Comparison of ENCODE assay signal across 19 mouse cellular contexts in the genomic region with DNA sequence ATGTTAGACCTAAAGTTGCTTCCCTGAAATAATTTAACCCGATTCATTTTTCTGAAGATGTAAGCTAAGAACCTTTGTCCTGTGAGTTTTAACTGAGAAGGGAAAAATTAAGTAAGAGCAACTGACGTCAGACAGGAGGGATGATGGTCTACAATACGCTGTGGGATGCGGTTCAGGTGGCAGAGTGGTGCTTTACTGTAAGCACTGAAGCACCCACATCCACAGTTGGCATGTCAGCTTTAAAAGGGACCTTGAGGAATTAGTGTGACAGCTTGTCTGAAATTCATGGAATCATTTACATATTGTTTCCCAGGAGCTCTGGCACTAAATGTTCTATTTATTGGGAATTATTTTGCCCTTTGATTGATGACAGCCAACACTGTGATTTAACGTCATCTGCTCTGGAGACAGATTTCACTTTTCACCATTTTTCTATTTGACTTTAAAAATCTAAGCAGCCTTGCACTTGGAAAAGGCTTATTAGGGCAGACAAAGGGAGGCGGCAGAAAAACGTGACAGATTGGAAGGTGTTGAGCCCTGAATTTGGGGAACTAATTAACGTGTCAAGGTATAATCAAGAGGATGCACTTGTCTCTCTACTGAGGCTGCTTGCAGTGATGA. TPM values are rescaled to one million over a fixed set of nuclear protein-coding genes. Genes with fewer than 3 reads are reported as not detected.
DNase-seq lines count a peak whose midpoint lies in the region; ATAC-seq and TF ChIP-seq lines count a peak whose summit lies in the region.
"Had no signal": no experiment of that assay in that cellular context is flagged by ENCODE, and none has a peak within 500 bp of the region (broad histone marks: within the 10 kb centered on the region; RNA-seq: fewer than 3 reads in every experiment).

No protein-coding gene starts in this region.

- TF ChIP-seq CTCF in brain, embryonic 14.5 days (IDR thresholded peaks at IDR 0.05; ENCODE audit: borderline replicate concordance, extremely low read depth, insufficient read depth, insufficient read length), result no peak

- TF ChIP-seq POLR2A in brain, embryonic 14.5 days (IDR thresholded peaks at IDR 0.05; ENCODE audit: borderline replicate concordance, extremely low read depth, insufficient read depth, insufficient read length, poor library complexity, severe bottlenecking), result no peak

- DNase-seq in hindbrain, embryonic 11.5 days (ENCODE audit: low spot score), result no peak
- peak; percentile 90 for DNase-seq in brain, embryonic 14.5 days (ENCODE audit: low read depth)
- peak; percentile 86 for DNase-seq in forebrain, embryonic 14.5 days (ENCODE audit: low spot score)
- DNase-seq in midbrain, embryonic 14.5 days, result peak; percentile 60
- DNase-seq in urinary bladder, adult 2 months (ENCODE audit: low spot score), result no peak
- DNase-seq: gastrocnemius, postnatal 25 days; heart, postnatal 4 days; kidney, adult 18-20 months; lung, postnatal 10 days; right cerebral cortex, postnatal 14 days; thymus, adult 2 months had no signal

- H3K9ac ChIP-seq in hindbrain, embryonic 13.5 days, result peak overlapping the region; percentile 60
- H3K9ac ChIP-seq in hindbrain, embryonic 11.5 days (ENCODE audit: low read depth, low read length), result no peak overlapping the region
- H3K9ac ChIP-seq in forebrain, embryonic 14.5 days (ENCODE audit: low read length), result peak overlapping the region; percentile 46; the same call in 1 of the 2 replicates
- H3K9ac ChIP-seq in midbrain, embryonic 14.5 days (replicated peaks; ENCODE audit: low read length), result peak overlapping the region; percentile 41; the same call in 1 of the 2 replicates
- H3K9ac ChIP-seq: embryonic facial prominence, embryonic 13.5 days; liver, embryonic 14.5 days had no signal

- ATAC-seq in hindbrain, embryonic 13.5 days (ENCODE audit: low FRiP score), result no peak
- ATAC-seq in hindbrain, embryonic 11.5 days (ENCODE audit: low FRiP score), result no peak
- peak; percentile 62 for ATAC-seq in forebrain, embryonic 14.5 days
- ATAC-seq in midbrain, embryonic 14.5 days (ENCODE audit: low FRiP score, low TSS enrichment), result no peak
- no peak for ATAC-seq in monocyte, adult 5-6 weeks (replicated peaks; ENCODE audit: insufficient number of reproducible peaks, low FRiP score, low TSS enrichment, poor library complexity, severe bottlenecking)
- ATAC-seq: activated CD4-positive, CD25-positive, alpha-beta regulatory T cell, adult 4 months; CD4-positive, CD25-positive, alpha-beta regulatory T cell, adult 4 months had no signal

- 36% methylated on average over 8 of the region's 8 CpGs for WGBS in hindbrain, embryonic 13.5 days
- WGBS in hindbrain, embryonic 11.5 days, result 60% methylated on average over 8 of the region's 8 CpGs
- 35% methylated on average over 8 of the region's 8 CpGs for WGBS in forebrain, embryonic 14.5 days
- 34% methylated on average over 8 of the region's 8 CpGs for WGBS in midbrain, embryonic 14.5 days

- H3K27ac ChIP-seq in hindbrain, embryonic 13.5 days, result peak overlapping the region; percentile 95
- H3K27ac ChIP-seq in hindbrain, embryonic 11.5 days (ENCODE audit: low read depth, low read length), result no peak overlapping the region
- H3K27ac ChIP-seq in forebrain, embryonic 14.5 days (ENCODE audit: low read depth, low read length), result peak overlapping the region; percentile 68
- H3K27ac ChIP-seq in midbrain, embryonic 14.5 days (replicated peaks; ENCODE audit: low read depth, low read length), result peak overlapping the region; percentile 92
- H3K27ac ChIP-seq: embryonic facial prominence, embryonic 13.5 days; limb, embryonic 10.5 days; liver, embryonic 14.5 days had no signal

- H3K4me1 ChIP-seq in hindbrain, embryonic 13.5 days (replicated peaks), result peaks cover 52% of the 10 kb centered on the region
- H3K4me1 ChIP-seq in hindbrain, embryonic 11.5 days (replicated peaks; ENCODE audit: control insufficient read depth, insufficient read depth, low read length), result peaks cover 4% of the 10 kb centered on the region; the same call in 1 of the 2 replicates
- H3K4me1 ChIP-seq in forebrain, embryonic 14.5 days (ENCODE audit: control insufficient read depth, insufficient read depth, low read length), result peaks cover 6% of the 10 kb centered on the region; the same call in 1 of the 2 replicates
- H3K4me1 ChIP-seq in midbrain, embryonic 14.5 days (ENCODE audit: control insufficient read depth, insufficient read depth, low read length), result peaks cover 9% of the 10 kb centered on the region; the same call in 1 of the 2 replicates

- H3K4me3 ChIP-seq in hindbrain, embryonic 13.5 days, result peak overlapping the region; percentile 63
- H3K4me3 ChIP-seq in hindbrain, embryonic 11.5 days (ENCODE audit: low read depth, low read length), result no peak overlapping the region
- peak overlapping the region; percentile 40 for H3K4me3 ChIP-seq in forebrain, embryonic 14.5 days (ENCODE audit: low read depth, low read length)
- H3K4me3 ChIP-seq in midbrain, embryonic 14.5 days (replicated peaks; ENCODE audit: low read depth, low read length), result peak overlapping the region; percentile 59
- H3K4me3 ChIP-seq: embryonic facial prominence, embryonic 13.5 days; limb, embryonic 10.5 days had no signal

- H3K4me2 ChIP-seq in hindbrain, embryonic 13.5 days, result peak overlapping the region; percentile 69
- H3K4me2 ChIP-seq in hindbrain, embryonic 11.5 days (replicated peaks; ENCODE audit: low read depth, low read length), result no peak overlapping the region
- peak overlapping the region; percentile 53 for H3K4me2 ChIP-seq in forebrain, embryonic 14.5 days (ENCODE audit: low read length)
- H3K4me2 ChIP-seq in midbrain, embryonic 14.5 days (ENCODE audit: low read length), result peak overlapping the region; percentile 69
- H3K4me2 ChIP-seq: embryonic facial prominence, embryonic 13.5 days; heart, embryonic 11.5 days had no signal

- no peaks in the 10 kb centered on the region for H3K27me3 ChIP-seq in hindbrain, embryonic 13.5 days
- H3K27me3 ChIP-seq in hindbrain, embryonic 11.5 days (ENCODE audit: control insufficient read depth, insufficient read depth, low read length), result peaks cover 14% of the 10 kb centered on the region
- H3K27me3 ChIP-seq in forebrain, embryonic 14.5 days (replicated peaks; ENCODE audit: control insufficient read depth, insufficient read depth, low read length), result no peaks in the 10 kb centered on the region
- no peaks in the 10 kb centered on the region for H3K27me3 ChIP-seq in midbrain, embryonic 14.5 days (ENCODE audit: control insufficient read depth, insufficient read depth, low read length)

- H3K36me3 ChIP-seq in hindbrain, embryonic 13.5 days, result no peaks in the 10 kb centered on the region
- no peaks in the 10 kb centered on the region for H3K36me3 ChIP-seq in hindbrain, embryonic 11.5 days (ENCODE audit: control insufficient read depth, insufficient read depth, low read length)
- H3K36me3 ChIP-seq in forebrain, embryonic 14.5 days (ENCODE audit: control insufficient read depth, insufficient read depth, low read length), result no peaks in the 10 kb centered on the region
- H3K36me3 ChIP-seq in midbrain, embryonic 14.5 days (ENCODE audit: control insufficient read depth, insufficient read depth, low read length), result no peaks in the 10 kb centered on the region
- H3K36me3 ChIP-seq: embryonic facial prominence, embryonic 13.5 days; limb, embryonic 10.5 days had no signal

- no peaks in the 10 kb centered on the region for H3K9me3 ChIP-seq in hindbrain, embryonic 13.5 days
- H3K9me3 ChIP-seq in hindbrain, embryonic 11.5 days (ENCODE audit: control insufficient read depth, low read length), result no peaks in the 10 kb centered on the region
- H3K9me3 ChIP-seq in forebrain, embryonic 14.5 days (replicated peaks; ENCODE audit: control insufficient read depth, low read length), result no peaks in the 10 kb centered on the region
- H3K9me3 ChIP-seq in midbrain, embryonic 14.5 days (ENCODE audit: control insufficient read depth, low read length), result no peaks in the 10 kb centered on the region
- H3K9me3 ChIP-seq: embryonic facial prominence, embryonic 13.5 days; limb, embryonic 10.5 days had no signal

RNA-seq across cellular contexts. Expression of a gene that starts 3.3 kb away (rescaled TPM):
- 108 and 117 TPM in 2 replicates for polyA plus RNA-seq in hindbrain, embryonic 13.5 days (2015; fragmentation: Nextera tagmentation; extraction: Ambion mirVana)
- 18.7 and 29.1 TPM in 2 replicates for polyA plus RNA-seq in hindbrain, embryonic 11.5 days (2014; fragmentation: Nextera tagmentation; extraction: Ambion mirVana)
- 63.5 and 104 TPM in 2 replicates for polyA plus RNA-seq in brain, embryonic 14.5 days (2012; rRNA removed)
- 77.0 and 111 TPM in 2 replicates for polyA plus RNA-seq in forebrain, embryonic 14.5 days (2014; fragmentation: Nextera tagmentation; extraction: Ambion mirVana)
- 146 and 152 TPM in 2 replicates for polyA plus RNA-seq in midbrain, embryonic 14.5 days (2014; fragmentation: Nextera tagmentation; extraction: Ambion mirVana)
- 3.1 and 3.6 TPM in 2 replicates for polyA plus RNA-seq in urinary bladder, adult 2 months (2012; rRNA removed)
- total RNA-seq in monocyte, adult 5-6 weeks (2017), result 0.87 to 1.1 TPM in 2 of 3 replicates, not detected in the other
- polyA plus RNA-seq: activated CD4-positive, CD25-positive, alpha-beta regulatory T cell, adult 4 months had no signal

Comparison
In these comparisons a context has a peak if more than half of its experiments do, and no peak if none do; other contexts are left out.
1. DNase-seq: peak in brain, embryonic 14.5 days (single experiment), forebrain, embryonic 14.5 days (single experiment) and midbrain, embryonic 14.5 days (single experiment); none in hindbrain, embryonic 11.5 days (single experiment) and urinary bladder, adult 2 months (single experiment).